Mouse (Mus musculus): ENCODE data around the gene Pik3ip1. TPM values are rescaled to one million over a fixed set of nuclear protein-coding genes. Genes with fewer than 3 reads are reported as not detected.
A peak's percentile ranks its signal among the peaks of the same experiment; 100 is the strongest.

Pik3ip1 gene
- polyA plus RNA-seq, 1 experiment from 2014 or later: 2.5 TPM

DNA sequence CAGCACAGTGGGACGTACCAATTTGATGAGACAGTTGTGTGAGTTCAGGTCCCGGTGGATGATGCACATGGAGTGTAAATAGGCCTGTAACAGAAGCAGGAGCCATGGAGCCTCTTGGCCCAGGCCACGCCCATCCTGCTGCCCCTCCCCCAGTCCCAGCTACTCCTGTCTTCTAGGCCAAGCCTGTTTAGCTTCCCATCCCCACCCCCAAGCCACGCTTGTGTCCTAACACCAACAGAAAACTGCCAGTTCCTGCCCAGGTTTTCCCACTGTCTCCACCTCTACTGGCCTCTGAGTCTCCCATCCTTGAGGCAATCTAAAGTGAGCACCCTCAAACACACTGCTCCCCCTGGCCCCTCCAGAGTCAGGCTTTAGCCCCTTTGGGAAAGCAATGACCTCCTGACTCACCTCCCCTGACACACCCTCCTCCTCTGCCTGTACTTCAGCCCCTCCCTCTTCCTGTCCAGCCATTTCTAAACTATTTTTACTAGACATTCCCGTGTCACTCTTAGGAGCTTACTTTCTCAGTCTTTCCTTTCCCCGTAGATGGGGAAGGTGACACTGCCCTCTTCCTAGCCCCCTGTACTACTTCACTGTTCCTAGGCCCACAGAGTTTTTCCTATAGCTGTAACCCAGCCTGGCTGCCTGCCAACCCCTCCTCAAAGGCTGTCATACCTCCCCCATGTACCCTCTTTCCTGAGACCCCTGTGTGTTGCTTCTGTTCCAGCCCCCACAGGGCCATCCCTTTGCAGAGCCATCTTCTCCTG lies 18.6 kb downstream of the Pik3ip1 start:
- TF ChIP-seq EP300 (IDR thresholded peaks at IDR 0.05; ENCODE audit: low read depth) (no peak), CTCF (IDR thresholded peaks at IDR 0.05; ENCODE audit: low read depth) (no peak)
- ATAC-seq (no peak), DNase-seq (peak; percentile 56)
- Histone ChIP-seq H3K27me3 (ENCODE audit: insufficient read depth, low read length) (no peaks in the 10 kb centered on the region), H3K27ac (ENCODE audit: low read depth) (0 out of 2 replicates have a peak overlapping the region, but pooled peaks have one; percentile 6), H3K4me1 (ENCODE audit: insufficient read depth) (peaks cover 7% of the 10 kb centered on the region), H3K9me3 (ENCODE audit: low read length) (no peaks in the 10 kb centered on the region), H3K4me3 (ENCODE audit: low read depth, low read length) (no peak overlapping the region), H3K4me2 (ENCODE audit: low read depth, low read length) (no peak overlapping the region), H3K36me3 (replicated peaks; ENCODE audit: insufficient read depth, low read length) (peaks cover 45% of the 10 kb centered on the region), H3K9ac (replicated peaks) (no peak overlapping the region)
- WGBS (ENCODE audit: insufficient replicate concordance): 45% methylated on average over 6 of the region's 6 CpGs

DNA sequence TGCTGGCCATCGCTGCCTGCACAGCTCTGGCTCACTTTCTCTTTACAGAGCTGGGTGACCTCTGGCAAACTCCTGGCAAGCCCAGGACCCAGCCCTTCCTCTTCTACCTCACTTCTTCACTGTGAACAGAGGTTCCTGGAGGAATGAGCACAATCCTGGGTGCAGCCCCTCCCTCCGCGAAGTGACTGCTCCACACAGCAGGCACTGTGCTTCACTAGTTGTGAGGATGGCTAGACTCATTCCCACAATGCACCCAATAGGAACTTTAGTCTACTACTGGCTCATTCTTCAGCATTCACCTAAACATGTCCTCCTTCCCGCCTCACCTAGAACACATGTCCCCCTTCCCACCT lies 19.1 kb downstream of the Pik3ip1 start:
- no peaks in the 10 kb centered on the region for H3K9me3 ChIP-seq (ENCODE audit: low read length)
- peaks cover 7% of the 10 kb centered on the region for H3K4me1 ChIP-seq (ENCODE audit: insufficient read depth)
- H3K9ac ChIP-seq (replicated peaks): no peak overlapping the region
- no peak for DNase-seq
- ATAC-seq: no peak
- no peak overlapping the region for H3K4me3 ChIP-seq (ENCODE audit: low read depth, low read length)
- no peaks in the 10 kb centered on the region for H3K27me3 ChIP-seq (ENCODE audit: insufficient read depth, low read length)
- 89% methylated on average over 4 of the region's 4 CpGs for WGBS (ENCODE audit: insufficient replicate concordance)
- no peak overlapping the region for H3K4me2 ChIP-seq (ENCODE audit: low read depth, low read length)
- 0 out of 2 replicates have a peak overlapping the region, but pooled peaks have one; percentile 6 for H3K27ac ChIP-seq (ENCODE audit: low read depth)
- TF ChIP-seq EP300 (IDR thresholded peaks at IDR 0.05; ENCODE audit: low read depth) (no peak), CTCF (IDR thresholded peaks at IDR 0.05; ENCODE audit: low read depth) (no peak)
- H3K36me3 ChIP-seq (replicated peaks; ENCODE audit: insufficient read depth, low read length): peaks cover 42% of the 10 kb centered on the region

DNA sequence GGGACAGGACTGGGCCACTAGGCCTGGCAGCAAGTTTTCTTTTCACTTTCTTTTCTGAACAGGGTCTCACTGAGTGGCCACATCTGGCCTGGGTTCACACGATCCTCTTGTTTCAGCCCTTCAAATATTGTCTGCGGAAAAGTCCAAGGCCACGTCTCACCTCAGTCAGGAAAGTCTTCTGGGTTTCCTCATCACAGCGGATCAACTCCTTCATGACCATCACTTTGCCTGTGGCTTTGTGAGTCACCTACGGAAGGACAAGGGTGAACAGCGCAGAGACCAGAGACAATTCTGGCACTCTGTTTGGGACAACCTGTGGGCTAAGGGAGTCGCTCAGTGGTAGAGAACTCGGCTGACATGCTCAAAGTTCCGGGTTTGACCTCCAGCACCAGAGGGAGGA lies 21.9 kb downstream of the Pik3ip1 start:
- Histone ChIP-seq H3K27ac (ENCODE audit: low read depth) (no peak overlapping the region), H3K4me2 (ENCODE audit: low read depth, low read length) (no peak overlapping the region), H3K4me1 (ENCODE audit: insufficient read depth) (peaks cover 7% of the 10 kb centered on the region), H3K36me3 (replicated peaks; ENCODE audit: insufficient read depth, low read length) (peaks cover 36% of the 10 kb centered on the region), H3K27me3 (ENCODE audit: insufficient read depth, low read length) (no peaks in the 10 kb centered on the region), H3K9ac (replicated peaks) (no peak overlapping the region), H3K4me3 (ENCODE audit: low read depth, low read length) (no peak overlapping the region), H3K9me3 (ENCODE audit: low read length) (no peaks in the 10 kb centered on the region)
- no peak for TF ChIP-seq CTCF (IDR thresholded peaks at IDR 0.05; ENCODE audit: low read depth)
- no peak for TF ChIP-seq EP300 (IDR thresholded peaks at IDR 0.05; ENCODE audit: low read depth)
- no peak for DNase-seq
- WGBS (ENCODE audit: insufficient replicate concordance): 82% methylated on average over 9 of the region's 9 CpGs
- ATAC-seq: no peak

DNA sequence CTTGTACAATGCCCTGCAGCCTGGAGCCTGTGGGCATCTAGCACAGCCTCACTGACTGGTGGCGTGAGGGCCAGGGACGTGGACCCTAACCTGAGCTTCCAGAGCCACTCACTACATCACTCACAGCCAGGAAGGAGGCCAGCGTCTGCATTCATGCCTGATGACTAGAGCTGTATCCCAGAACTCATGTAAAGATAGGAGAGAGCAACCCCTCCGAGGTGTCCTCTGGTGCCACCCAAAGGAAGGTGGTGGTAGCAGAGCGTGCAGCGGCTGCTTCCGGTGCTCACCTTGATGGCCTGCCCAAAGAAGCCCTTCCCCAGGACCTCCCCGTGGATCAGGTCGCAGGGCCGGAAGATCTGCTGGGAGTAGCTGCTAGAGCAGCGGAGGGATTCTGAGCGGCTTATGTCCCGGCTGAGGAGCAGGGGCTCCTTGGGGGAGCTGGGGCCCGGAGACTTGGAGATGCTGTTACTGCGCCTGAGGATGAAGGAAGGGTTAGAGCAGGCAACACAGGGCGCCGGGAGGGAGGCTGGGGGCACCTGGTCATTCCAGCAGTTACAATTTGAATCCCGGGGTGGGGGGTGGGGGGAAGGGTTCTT lies 22.9 kb downstream of the Pik3ip1 start:
- H3K27me3 ChIP-seq (ENCODE audit: insufficient read depth, low read length): no peaks in the 10 kb centered on the region
- 70% methylated on average over 18 of the region's 18 CpGs for WGBS (ENCODE audit: insufficient replicate concordance)
- no peak overlapping the region for H3K4me3 ChIP-seq (ENCODE audit: low read depth, low read length)
- H3K9ac ChIP-seq (replicated peaks): no peak overlapping the region
- H3K4me2 ChIP-seq (ENCODE audit: low read depth, low read length): no peak overlapping the region
- ATAC-seq (no peak), DNase-seq (no peak)
- H3K36me3 ChIP-seq (replicated peaks; ENCODE audit: insufficient read depth, low read length): peaks cover 39% of the 10 kb centered on the region
- no peak overlapping the region for H3K27ac ChIP-seq (ENCODE audit: low read depth)
- H3K9me3 ChIP-seq (ENCODE audit: low read length): no peaks in the 10 kb centered on the region
- H3K4me1 ChIP-seq (ENCODE audit: insufficient read depth): peaks cover 7% of the 10 kb centered on the region
- TF ChIP-seq EP300 (IDR thresholded peaks at IDR 0.05; ENCODE audit: low read depth) (no peak), CTCF (IDR thresholded peaks at IDR 0.05; ENCODE audit: low read depth) (peak; percentile 34)

DNA sequence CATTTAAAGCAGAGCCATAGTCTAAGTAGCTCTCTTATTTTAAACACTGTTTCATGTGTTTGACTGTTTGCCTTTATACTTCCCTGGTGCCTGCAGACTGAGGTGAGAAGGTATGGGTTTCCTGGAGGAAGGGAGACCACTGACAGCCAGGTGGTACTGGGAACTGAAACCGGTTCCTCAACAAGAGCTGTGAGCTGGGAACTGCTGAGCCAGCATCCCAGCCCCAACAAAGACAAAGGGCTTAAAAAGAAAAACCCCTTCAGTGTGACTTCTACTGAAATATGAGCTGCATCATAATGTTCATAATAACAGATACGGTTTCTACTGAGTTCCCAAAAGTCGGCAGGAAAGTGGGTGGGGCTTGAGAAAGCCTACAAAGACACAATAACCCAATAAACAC lies 32.7 kb downstream of the Pik3ip1 start:
- DNase-seq: no peak
- Histone ChIP-seq H3K4me3 (ENCODE audit: low read depth, low read length) (no peak overlapping the region), H3K4me2 (ENCODE audit: low read depth, low read length) (no peak overlapping the region), H3K27me3 (ENCODE audit: insufficient read depth, low read length) (no peaks in the 10 kb centered on the region), H3K4me1 (ENCODE audit: insufficient read depth) (no peaks in the 10 kb centered on the region), H3K27ac (ENCODE audit: low read depth) (no peak overlapping the region), H3K36me3 (replicated peaks; ENCODE audit: insufficient read depth, low read length) (peaks cover 8% of the 10 kb centered on the region; the same call in 1 of the 2 replicates), H3K9ac (replicated peaks) (no peak overlapping the region), H3K9me3 (ENCODE audit: low read length) (0 out of 2 replicates have a peak, but pooled peaks cover 3% of the 10 kb centered on the region)
- no peak for ATAC-seq
- TF ChIP-seq EP300 (IDR thresholded peaks at IDR 0.05; ENCODE audit: low read depth) (no peak), CTCF (IDR thresholded peaks at IDR 0.05; ENCODE audit: low read depth) (no peak)
- 80% methylated on average over 3 of the region's 3 CpGs for WGBS (ENCODE audit: insufficient replicate concordance)

DNA sequence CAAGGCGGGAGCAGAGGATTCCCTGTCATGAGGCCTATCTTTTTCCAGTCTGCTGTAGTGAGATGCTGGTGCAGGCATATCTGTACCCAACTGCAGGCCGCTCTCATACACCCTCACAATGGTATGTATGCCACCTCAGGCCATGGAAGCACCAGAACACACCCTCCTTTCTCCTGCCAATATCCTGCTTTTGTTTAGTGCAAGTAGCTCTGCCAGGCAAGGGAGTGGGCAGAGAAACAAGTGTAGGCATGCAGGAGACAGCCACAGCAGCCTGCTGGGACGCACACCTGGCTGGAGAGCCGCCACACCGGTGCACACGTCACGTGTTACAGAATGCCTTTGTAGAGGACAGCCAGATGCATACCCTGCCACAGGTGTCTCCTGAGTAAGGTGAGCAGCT lies 36.2 kb downstream of the Pik3ip1 start:
- 80% methylated on average over 7 of the region's 7 CpGs for WGBS (ENCODE audit: insufficient replicate concordance)
- no peak overlapping the region for H3K27ac ChIP-seq (ENCODE audit: low read depth)
- H3K4me2 ChIP-seq (ENCODE audit: low read depth, low read length): no peak overlapping the region
- no peak overlapping the region for H3K4me3 ChIP-seq (ENCODE audit: low read depth, low read length)
- no peaks in the 10 kb centered on the region for H3K27me3 ChIP-seq (ENCODE audit: insufficient read depth, low read length)
- ATAC-seq (no peak), DNase-seq (no peak)
- TF ChIP-seq EP300 (IDR thresholded peaks at IDR 0.05; ENCODE audit: low read depth) (no peak), CTCF (IDR thresholded peaks at IDR 0.05; ENCODE audit: low read depth) (no peak)
- H3K9me3 ChIP-seq (ENCODE audit: low read length): 0 out of 2 replicates have a peak, but pooled peaks cover 3% of the 10 kb centered on the region
- H3K9ac ChIP-seq (replicated peaks): no peak overlapping the region
- peaks cover 5% of the 10 kb centered on the region for H3K4me1 ChIP-seq (ENCODE audit: insufficient read depth)
- H3K36me3 ChIP-seq (replicated peaks; ENCODE audit: insufficient read depth, low read length): no peaks in the 10 kb centered on the region; the same call in 1 of the 2 replicates
